Mouse (Mus musculus) MEL (cell line): ENCODE measurements around the gene Slc43a1. TPM values are rescaled to one million over a fixed set of nuclear protein-coding genes. Genes with fewer than 3 reads are reported as not detected.

ENCODE experiments used
- DNase-seq: peaks from one replicate; pipeline ENCODE4 v3.0.0; 2011; ENCODE audit warnings: low read depth, low spot score
- H3K27ac ChIP-seq: 2 replicates; pipeline ENCODE4 v1.5.1; 2012; ENCODE audit warnings: low read depth, mild to moderate bottlenecking, control low read depth, low read length, moderate library complexity; ENCODE audit not compliant: control insufficient read depth
- H3K27me3 ChIP-seq, 2 experiments: fragments of 150-350 bp in 1 of 2; sonication (generic) in 1 of 2; 2 replicates each; pipeline ENCODE4 v1.6.1; 2012; ENCODE audit warnings: low read length in 2 of 2, mild to moderate bottlenecking in 2 of 2, improper control_type of control experiment in 1 of 2, moderate library complexity in 1 of 2; ENCODE audit not compliant: insufficient read depth in 2 of 2, control insufficient read depth in 1 of 2
- H3K36me3 ChIP-seq, 2 experiments: 2 replicates each; pipeline ENCODE4 v1.6.1; 2012 to 2014; ENCODE audit warnings: low read length in 2 of 2, improper control_type of control experiment in 1 of 2, inconsistent platforms in 1 of 2, mild to moderate bottlenecking in 1 of 2; ENCODE audit not compliant: insufficient read depth in 2 of 2, control insufficient read depth in 1 of 2
- H3K4me1 ChIP-seq, 2 experiments: fragments of 150-350 bp in 1 of 2; sonication (generic) in 1 of 2; 2 replicates each; pipeline ENCODE4 v1.6.1; 2012; ENCODE audit warnings: low read length in 2 of 2, improper control_type of control experiment in 1 of 2, mild to moderate bottlenecking in 1 of 2; ENCODE audit not compliant: insufficient read depth in 2 of 2, control insufficient read depth in 1 of 2
- H3K4me3 ChIP-seq, 2 experiments: fragments of 150-350 bp in 1 of 2; sonication (generic) in 1 of 2; 2 replicates each; pipeline ENCODE4 v1.5.1; 2012; ENCODE audit warnings: low read depth in 2 of 2, low read length in 2 of 2, mild to moderate bottlenecking in 2 of 2, moderate library complexity in 2 of 2, control low read depth in 1 of 2, improper control_type of control experiment in 1 of 2; ENCODE audit not compliant: control insufficient read depth in 1 of 2, insufficient read depth in 1 of 2
- H3K79me2 ChIP-seq: 2 replicates; pipeline ENCODE4 v1.6.1; 2012; ENCODE audit warnings: mild to moderate bottlenecking, low read length, moderate library complexity; ENCODE audit not compliant: control insufficient read depth, poor library complexity, insufficient read depth
- H3K9ac ChIP-seq: 2 replicates; pipeline ENCODE4 v1.6.1; 2012; ENCODE audit warnings: low read depth, mild to moderate bottlenecking, control low read depth, low read length, moderate library complexity; ENCODE audit not compliant: control insufficient read depth, poor library complexity, severe bottlenecking
- H3K9me3 ChIP-seq: fragments of 150-350 bp; sonication (generic); replicated peaks from 2 replicates; pipeline ENCODE4 v1.6.1; 2012; ENCODE audit warnings: mild to moderate bottlenecking, low read length, improper control_type of control experiment, moderate library complexity; ENCODE audit not compliant: insufficient read depth
- CHD1 ChIP-seq: IDR thresholded peaks from 2 replicates; pipeline ENCODE4 v1.6.1; 2012; ENCODE audit warnings: low read depth, mild to moderate bottlenecking, inconsistent platforms, low read length, improper control_type of control experiment
- CTCF ChIP-seq, 3 experiments: IDR thresholded peaks in 2 of 3; conservative IDR thresholded peaks in 1 of 3; 2 replicates each; pipeline ENCODE4 v1.5.1; 2011 to 2012; ENCODE audit warnings: low read length in 3 of 3, low read depth in 2 of 3, mild to moderate bottlenecking in 2 of 3, improper control_type of control experiment in 1 of 3, inconsistent platforms in 1 of 3, mixed read lengths in 1 of 3, moderate library complexity in 1 of 3; ENCODE audit not compliant: control insufficient read depth in 1 of 3, insufficient read depth in 1 of 3, poor library complexity in 1 of 3, severe bottlenecking in 1 of 3
- ELF1 ChIP-seq: IDR thresholded peaks from 2 replicates; pipeline ENCODE4 v1.6.1; 2014; ENCODE audit warnings: low read depth, mild to moderate bottlenecking, inconsistent platforms, low read length, improper control_type of control experiment, moderate library complexity
- ETS1 ChIP-seq: IDR thresholded peaks from 2 replicates; pipeline ENCODE4 v1.6.1; 2012; ENCODE audit warnings: low read depth, mild to moderate bottlenecking, inconsistent platforms, low read length, improper control_type of control experiment, moderate library complexity
- GABPA ChIP-seq: IDR thresholded peaks from 2 replicates; pipeline ENCODE4 v1.6.1; 2012; ENCODE audit warnings: low read depth, mild to moderate bottlenecking, inconsistent platforms, low read length, improper control_type of control experiment, moderate library complexity
- GATA1 ChIP-seq: IDR thresholded peaks from 2 replicates; pipeline ENCODE4 v1.6.1; 2011; ENCODE audit warnings: low read depth, low read length, improper control_type of control experiment
- HCFC1 ChIP-seq: IDR thresholded peaks from 2 replicates; pipeline ENCODE4 v1.6.1; 2012; ENCODE audit warnings: low read depth, mild to moderate bottlenecking, inconsistent platforms, low read length, improper control_type of control experiment, moderate library complexity
- KAT2A ChIP-seq: conservative IDR thresholded peaks from 2 replicates; pipeline ENCODE4 v1.6.1; 2012; ENCODE audit warnings: low read depth, low read length, improper control_type of control experiment, inconsistent platforms
- MAFK ChIP-seq: IDR thresholded peaks from 2 replicates; pipeline ENCODE4 v1.6.1; 2011; ENCODE audit warnings: low read depth, mild to moderate bottlenecking, low read length, improper control_type of control experiment, borderline replicate concordance
- MXI1 ChIP-seq: IDR thresholded peaks from 2 replicates; pipeline ENCODE4 v1.6.1; 2011; ENCODE audit warnings: mild to moderate bottlenecking, low read depth, low read length, improper control_type of control experiment
- MYC ChIP-seq: IDR thresholded peaks from 2 replicates; pipeline ENCODE4 v1.6.1; 2011; ENCODE audit warnings: low read depth, mild to moderate bottlenecking, low read length, improper control_type of control experiment, moderate library complexity
- POLR2AphosphoS5 ChIP-seq: IDR thresholded peaks from 2 replicates; pipeline ENCODE4 v1.6.1; 2012; ENCODE audit warnings: low read depth, borderline replicate concordance, mild to moderate bottlenecking, inconsistent platforms, low read length, moderate library complexity, mixed read lengths
- RCOR1 ChIP-seq: IDR thresholded peaks from 2 replicates; pipeline ENCODE4 v1.6.1; 2012; ENCODE audit warnings: low read depth, mild to moderate bottlenecking, inconsistent platforms, low read length, improper control_type of control experiment
- SIN3A ChIP-seq: IDR thresholded peaks from 2 replicates; pipeline ENCODE4 v1.6.1; 2012; ENCODE audit warnings: low read length, improper control_type of control experiment, inconsistent platforms
- SMC3 ChIP-seq: IDR thresholded peaks from 2 replicates; pipeline ENCODE4 v1.6.1; 2011; ENCODE audit warnings: low read depth, low read length, improper control_type of control experiment
- USF1 ChIP-seq: IDR thresholded peaks from 2 replicates; pipeline ENCODE4 v1.6.1; 2014; ENCODE audit warnings: low read depth, mild to moderate bottlenecking, inconsistent platforms, low read length, improper control_type of control experiment, moderate library complexity
- ZC3H11A ChIP-seq: IDR thresholded peaks from 2 replicates; pipeline ENCODE4 v1.6.1; 2012; ENCODE audit warnings: low read depth, mild to moderate bottlenecking, inconsistent platforms, low read length, improper control_type of control experiment
- ZKSCAN1 ChIP-seq: IDR thresholded peaks from 2 replicates; pipeline ENCODE4 v1.6.1; 2012; ENCODE audit warnings: low read depth, mild to moderate bottlenecking, inconsistent platforms, low read length, improper control_type of control experiment, moderate library complexity
- ZMIZ1 ChIP-seq: IDR thresholded peaks from 2 replicates; pipeline ENCODE4 v1.6.1; 2012; ENCODE audit warnings: low read depth, mild to moderate bottlenecking, inconsistent platforms, low read length, improper control_type of control experiment, moderate library complexity
- ZNF384 ChIP-seq: IDR thresholded peaks from 2 replicates; pipeline ENCODE4 v1.6.1; 2012; ENCODE audit warnings: low read depth, mild to moderate bottlenecking, inconsistent platforms, low read length, improper control_type of control experiment
- polyA plus RNA-seq, 2 experiments: library from polyadenylated mRNA; stranded (reverse) in 1 of 2; unstranded in 1 of 2; fragments of >175 nt in 1 of 2; fragments of >200 nt in 1 of 2; gene quantifications; 2 replicates each; pipeline versions ENCODE4 v1.2.1 to v1.2.4; 2012; ENCODE audit warnings: low replicate concordance in 2 of 2, low read depth in 1 of 2; ENCODE audit not compliant: insufficient read length in 2 of 2, insufficient read depth in 1 of 2, missing spikeins in 1 of 2
- total RNA-seq: library from RNA; depleted of rRNA; stranded (reverse); fragments of 300-350 nt; gene quantifications from 2 replicates; pipeline ENCODE4 v1.2.3, GENCODE M21; 2012

The Slc43a1 gene
- total and polyA plus RNA-seq, 3 experiments, result 69.8 to 131 (median 108) TPM

DNA sequence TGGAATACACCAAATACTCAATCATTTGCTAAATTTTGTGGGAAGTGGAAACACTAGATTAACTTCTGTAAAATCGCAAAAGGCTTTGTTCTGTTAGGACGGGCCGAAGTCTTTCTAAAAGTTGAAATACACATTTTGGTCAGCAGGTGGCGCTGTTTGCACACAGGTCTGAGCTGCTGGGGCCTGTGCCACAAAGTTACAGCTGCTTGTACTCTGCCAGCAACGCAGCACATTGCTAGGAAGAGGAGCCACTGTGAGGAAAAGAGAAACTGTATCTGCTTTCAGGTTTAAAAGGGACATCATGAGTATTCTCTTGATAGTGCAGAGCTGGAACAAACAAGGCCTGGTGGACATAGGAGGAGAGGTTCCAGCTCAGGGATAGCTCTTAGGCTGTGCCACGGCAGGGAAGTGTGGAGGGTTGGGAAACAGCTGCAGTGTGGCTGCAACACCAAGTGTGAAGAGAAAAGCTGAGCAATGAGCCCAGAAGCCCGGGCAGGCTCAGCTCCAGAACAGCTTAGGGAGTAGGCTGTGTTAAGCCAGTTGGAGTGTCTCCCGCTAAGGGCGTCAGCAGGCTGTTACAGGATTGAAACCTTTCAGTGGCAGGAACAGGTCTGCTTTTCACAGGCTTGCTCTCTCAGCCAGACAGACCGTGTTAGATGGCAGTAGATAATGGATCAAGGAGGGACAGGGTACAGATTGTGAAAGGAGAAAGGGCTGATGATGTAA is 6.8 kb upstream of the Slc43a1 start:
- Histone ChIP-seq H3K79me2 (peaks cover 16% of the 10 kb centered on the region), H3K27ac (no peak overlapping the region), H3K4me3 (no peak overlapping the region), H3K27me3 (no peaks in the 10 kb centered on the region), H3K9me3 (no peaks in the 10 kb centered on the region), H3K4me1 (peaks cover 0 to 9% of the 10 kb centered on the region in 2 experiments; a peak in 1 of 4 replicates), H3K9ac (no peak overlapping the region), H3K36me3 (peaks cover 0 to 9% of the 10 kb centered on the region in 2 experiments; a peak in 2 of 4 replicates)
- DNase-seq, result peak; percentile 93
- peak; percentile 60; the same call in 1 of the 2 replicates for TF ChIP-seq HCFC1
- no peak for TF ChIP-seq KAT2A
- peak; percentile 37; the same call in 1 of the 2 replicates for TF ChIP-seq MXI1
- TF ChIP-seq CHD1, result no peak
- no peak for TF ChIP-seq GATA1
- TF ChIP-seq POLR2AphosphoS5, result no peak
- 0 out of 2 replicates have a peak, but pooled peaks have one; percentile 33 for TF ChIP-seq RCOR1
- peak; percentile 96 for TF ChIP-seq ZC3H11A
- TF ChIP-seq ELF1, result 0 out of 2 replicates have a peak, but pooled peaks have one; percentile 28
- peak; percentile 77 to 99 (median 86); a peak in 5 of 6 replicates for TF ChIP-seq CTCF (IDR thresholded peaks at IDR 0.05 in 2 of 3, conservative IDR thresholded peaks at IDR 0.05 in 1 of 3; ENCODE audit: control insufficient read depth in 1 of 3, insufficient read depth in 1 of 3, low read depth in 2 of 3, low read length in 3 of 3, poor library complexity in 1 of 3, severe bottlenecking in 1 of 3)
- no peak for TF ChIP-seq ZMIZ1
- TF ChIP-seq ZNF384, result peak; percentile 10; the same call in 1 of the 2 replicates
- TF ChIP-seq ZKSCAN1, result no peak
- TF ChIP-seq MYC, result no peak
- TF ChIP-seq MAFK, result no peak
- peak; percentile 79 for TF ChIP-seq SIN3A
- 0 out of 2 replicates have a peak, but pooled peaks have one; percentile 6 for TF ChIP-seq ETS1
- TF ChIP-seq USF1, result no peak
- peak; percentile 96 for TF ChIP-seq SMC3
- no peak for TF ChIP-seq GABPA
